ENCODE assay signal across 18 mouse cellular contexts in genomic region chr8:119180626-119181025, GRCm38 (mm10).
DNase-seq lines count a peak whose midpoint lies in the region; ATAC-seq and TF ChIP-seq lines count a peak whose summit lies in the region.
"Had no signal": no experiment of that assay in that cellular context is flagged by ENCODE, and none has a peak within 500 bp of the region (broad histone marks: within the 10 kb centered on the region; RNA-seq: fewer than 3 reads in every experiment).

No protein-coding gene starts in this region.

- DNase-seq in cerebellum, postnatal 10 days: peak; percentile 60 to 79
- DNase-seq in cerebellum, adult 2 months: no peak
- peak; percentile 36 to 57 for DNase-seq in layer of hippocampus, postnatal 10 days (ENCODE audit: low spot score in 2 of 2)
- DNase-seq in layer of hippocampus, adult 9-11 months: no peak
- DNase-seq in lung, postnatal 25 days (ENCODE audit: low spot score): peak; percentile 44
- DNase-seq in midbrain, postnatal 0 days (ENCODE audit: low spot score): peak; percentile 64
- DNase-seq in liver: no peak
- DNase-seq: cerebellum, adult 8-10 months; embryo, embryonic 11 days; heart, postnatal 10 days; kidney, postnatal 14 days; right cerebral cortex, postnatal 25 days; thymus, adult 18-20 months had no signal

- TF ChIP-seq POLR2A in cerebellum, adult 2 months (IDR thresholded peaks at IDR 0.05; ENCODE audit: borderline replicate concordance, insufficient read depth, low read length): no peak

- no peaks in the 10 kb centered on the region for H3K36me3 ChIP-seq in midbrain, postnatal 0 days (ENCODE audit: insufficient read depth, low read length)
- H3K36me3 ChIP-seq in kidney, embryonic 16.5 days (ENCODE audit: insufficient read depth, low read length): no peaks in the 10 kb centered on the region
- H3K36me3 ChIP-seq: liver, embryonic 15.5 days had no signal

- no peaks in the 10 kb centered on the region; the same call in 1 of the 2 replicates for H3K27me3 ChIP-seq in cerebellum, adult 2 months (ENCODE audit: control insufficient read depth, insufficient read depth, low read length)
- H3K27me3 ChIP-seq in midbrain, postnatal 0 days (ENCODE audit: insufficient read depth, low read length): 0 out of 2 replicates have a peak, but pooled peaks cover 4% of the 10 kb centered on the region
- H3K27me3 ChIP-seq in kidney, embryonic 16.5 days (ENCODE audit: insufficient read depth, low read length): no peaks in the 10 kb centered on the region
- H3K27me3 ChIP-seq: CH12.LX; liver, embryonic 15.5 days; Patski had no signal

- no peak overlapping the region for H3K27ac ChIP-seq in cerebellum, adult 2 months (ENCODE audit: insufficient read depth, low read length)
- H3K27ac ChIP-seq in midbrain, postnatal 0 days (ENCODE audit: low read depth, low read length): no peak overlapping the region
- no peak overlapping the region for H3K27ac ChIP-seq in kidney, embryonic 16.5 days (ENCODE audit: low read length)
- H3K27ac ChIP-seq: liver, embryonic 15.5 days had no signal

- WGBS in cerebellum, adult 2 months: 48% methylated on average over 13 of the region's 13 CpGs
- 22% methylated on average over 13 of the region's 13 CpGs for WGBS in midbrain, postnatal 0 days
- 65% methylated on average over 13 of the region's 13 CpGs for whole genome bisulfite sequencing in kidney, embryonic 16.5 days

- no peak overlapping the region for H3K4me3 ChIP-seq in cerebellum, adult 2 months (replicated peaks; ENCODE audit: insufficient read depth, low read depth, low read length)
- H3K4me3 ChIP-seq in midbrain, postnatal 0 days (ENCODE audit: low read depth, low read length): no peak overlapping the region
- H3K4me3 ChIP-seq in kidney, embryonic 16.5 days (ENCODE audit: low read length): no peak overlapping the region
- H3K4me3 ChIP-seq: liver, embryonic 15.5 days had no signal

- no peak for TF ChIP-seq CTCF in cerebellum, adult 2 months (IDR thresholded peaks at IDR 0.05; ENCODE audit: borderline replicate concordance, insufficient read depth, low read depth, low read length)
- TF ChIP-seq CTCF in midbrain, postnatal 0 days (IDR thresholded peaks at IDR 0.05): no peak

- H3K9ac ChIP-seq in midbrain, postnatal 0 days (replicated peaks; ENCODE audit: low read length, poor library complexity, severe bottlenecking): no peak overlapping the region
- no peak overlapping the region for H3K9ac ChIP-seq in kidney, embryonic 16.5 days (replicated peaks; ENCODE audit: low read length)
- H3K9ac ChIP-seq: liver, embryonic 15.5 days had no signal

- no peaks in the 10 kb centered on the region for H3K9me3 ChIP-seq in midbrain, postnatal 0 days (ENCODE audit: low read length)
- H3K9me3 ChIP-seq in kidney, embryonic 16.5 days (ENCODE audit: low read length): no peaks in the 10 kb centered on the region

- H3K4me1 ChIP-seq in cerebellum, adult 2 months (ENCODE audit: control insufficient read depth, insufficient read depth, low read length): no peaks in the 10 kb centered on the region; the same call in 1 of the 2 replicates
- H3K4me1 ChIP-seq in midbrain, postnatal 0 days (ENCODE audit: insufficient read depth, low read length): no peaks in the 10 kb centered on the region
- H3K4me1 ChIP-seq in kidney, embryonic 16.5 days (ENCODE audit: insufficient read depth, low read length): no peaks in the 10 kb centered on the region
- H3K4me1 ChIP-seq: liver, embryonic 15.5 days had no signal

- no peak for ATAC-seq in midbrain, postnatal 0 days (ENCODE audit: low FRiP score)
- ATAC-seq in kidney, embryonic 16.5 days (ENCODE audit: low FRiP score, low TSS enrichment): no peak
- ATAC-seq: inflammation-experienced regulatory T-cells, adult 6 months; Patski had no signal

- no peak overlapping the region for H3K4me2 ChIP-seq in midbrain, postnatal 0 days (ENCODE audit: low read depth, low read length, poor library complexity, severe bottlenecking)
- H3K4me2 ChIP-seq in kidney, embryonic 16.5 days (replicated peaks; ENCODE audit: low read depth, low read length): no peak overlapping the region
- H3K4me2 ChIP-seq: liver, embryonic 15.5 days had no signal

Comparison
In these comparisons a context has a peak if more than half of its experiments do, and no peak if none do; other contexts are left out.
1. DNase-seq: peak in cerebellum, postnatal 10 days (2 of 2), layer of hippocampus, postnatal 10 days (2 of 2), lung, postnatal 25 days (single experiment) and midbrain, postnatal 0 days (single experiment); none in cerebellum, adult 2 months (0 of 2), layer of hippocampus, adult 9-11 months (single experiment) and liver (single experiment).